Mouse (Mus musculus): ENCODE results near the gene Olfr159. TPM values are rescaled to one million over a fixed set of nuclear protein-coding genes. Genes with fewer than 3 reads are reported as not detected.

The Olfr159 gene
- polyA plus RNA-seq (2014; fragmentation: Illumina TruSeq; extraction: RNeasy Lipid Tissue Mini Kit (QIAGEN cat#74804)) = not detected

DNA sequence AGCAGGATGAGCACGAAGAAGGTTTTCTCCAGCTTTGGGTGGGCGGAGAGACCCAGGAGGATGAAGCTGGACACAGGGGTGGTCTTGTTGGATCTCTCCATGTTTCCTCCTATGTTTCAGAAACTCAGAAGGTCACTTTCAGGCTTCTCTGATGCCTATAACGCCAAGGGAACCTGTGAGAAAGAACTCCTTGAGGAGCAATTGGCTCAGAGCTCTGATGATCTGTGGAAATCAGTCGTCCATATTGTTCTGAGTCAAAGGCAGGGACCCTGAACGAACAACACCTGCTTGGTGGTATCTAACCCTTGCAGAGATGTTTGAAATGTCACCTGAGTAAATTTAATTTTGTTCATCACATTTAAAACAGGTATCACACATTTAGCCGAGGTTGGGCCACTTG, at the start of gene Olfr159:
Gene Olfr159 (minus strand): TSS at position 101 of the 400 bp plus-strand sequence.

DNA sequence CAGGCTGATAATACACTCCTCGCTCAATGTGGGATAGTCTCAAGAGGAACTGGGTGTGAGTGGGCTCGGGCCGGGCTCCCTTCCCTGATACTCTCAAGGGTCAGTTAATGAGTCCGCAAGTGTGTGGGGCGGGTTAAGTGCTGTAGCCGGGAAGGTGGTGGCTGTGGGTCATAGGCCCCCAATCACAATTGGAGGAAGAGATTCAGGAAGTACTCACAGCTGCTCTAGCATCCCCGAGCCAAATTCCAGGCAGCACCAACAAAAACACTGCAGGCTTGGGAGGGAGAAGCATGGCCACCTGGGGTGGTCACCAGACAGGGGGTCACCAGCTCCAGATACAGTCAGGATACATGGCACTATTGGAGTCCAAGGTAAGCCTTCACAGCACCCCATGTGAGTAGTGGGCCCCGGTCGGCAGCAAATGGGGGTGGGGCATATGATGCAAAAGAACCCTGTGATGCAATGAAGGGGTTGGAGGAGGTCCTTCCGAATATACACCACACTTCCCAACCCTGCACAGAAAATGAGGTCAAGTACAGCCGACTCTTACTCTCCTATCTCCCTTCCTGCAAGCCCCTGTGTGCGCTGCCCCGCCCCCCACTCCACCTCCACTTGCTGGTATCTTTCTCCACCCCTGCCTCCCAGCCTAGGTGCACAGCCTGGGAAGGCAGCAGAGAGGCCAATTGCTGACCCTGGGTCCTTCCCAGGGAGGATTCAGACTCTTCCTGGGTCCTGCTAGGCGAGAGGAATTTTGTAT, 40.8 kb downstream of the Olfr159 start, which contains the start of gene Spaar:
Gene Spaar (plus strand): TSS at position 241 of the 757 bp plus-strand sequence.

DNA sequence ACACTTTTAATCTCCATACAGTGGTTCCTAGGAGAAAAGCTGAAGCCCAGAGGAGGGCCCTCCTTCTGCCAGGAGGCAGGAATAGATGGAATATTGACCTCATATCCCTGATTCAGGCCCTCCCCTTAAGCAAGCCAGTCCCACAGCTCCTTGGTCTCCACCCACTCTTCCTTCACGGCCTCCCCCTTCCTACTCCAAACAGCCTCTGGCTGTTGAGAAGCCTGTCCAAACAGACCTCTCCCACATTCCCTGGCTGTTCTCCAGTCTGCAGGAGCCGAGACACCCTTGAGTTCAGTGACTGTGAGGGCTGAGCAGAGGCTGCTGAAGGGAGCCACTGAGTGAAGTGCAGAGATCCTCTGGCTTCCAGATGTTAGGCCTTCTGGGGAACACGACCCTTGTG, 43.8 kb downstream of the Olfr159 start, which contains the start of gene Hrct1:
Gene Hrct1 (plus strand): TSS at position 194 of the 400 bp plus-strand sequence.

Other genes starting within 250 kb of the Olfr159 start
- gene Tpm2, start 247.2 kb downstream of the Olfr159 start, polyA plus RNA-seq (2014; fragmentation: Illumina TruSeq; extraction: RNeasy Lipid Tissue Mini Kit (QIAGEN cat#74804)) = 58.0 TPM
- gene Creb3, start 208.7 kb downstream of the Olfr159 start, polyA plus RNA-seq (2014; fragmentation: Illumina TruSeq; extraction: RNeasy Lipid Tissue Mini Kit (QIAGEN cat#74804)) = 10.5 TPM
- gene Tln1, start 208.3 kb downstream of the Olfr159 start, polyA plus RNA-seq (2014; fragmentation: Illumina TruSeq; extraction: RNeasy Lipid Tissue Mini Kit (QIAGEN cat#74804)) = 291 TPM
- gene Rgp1, start 192.3 kb downstream of the Olfr159 start, polyA plus RNA-seq (2014; fragmentation: Illumina TruSeq; extraction: RNeasy Lipid Tissue Mini Kit (QIAGEN cat#74804)) = 3.4 TPM
- 2.5 TPM for gene Gba2, start 192.1 kb downstream of the Olfr159 start, polyA plus RNA-seq (2014; fragmentation: Illumina TruSeq; extraction: RNeasy Lipid Tissue Mini Kit (QIAGEN cat#74804))
- gene Msmp, start 186.5 kb downstream of the Olfr159 start, polyA plus RNA-seq (2014; fragmentation: Illumina TruSeq; extraction: RNeasy Lipid Tissue Mini Kit (QIAGEN cat#74804)) = not detected
- 21.7 TPM for gene Npr2, start 139.1 kb downstream of the Olfr159 start, polyA plus RNA-seq (2014; fragmentation: Illumina TruSeq; extraction: RNeasy Lipid Tissue Mini Kit (QIAGEN cat#74804))
- gene Spag8, start 117.4 kb downstream of the Olfr159 start, polyA plus RNA-seq (2014; fragmentation: Illumina TruSeq; extraction: RNeasy Lipid Tissue Mini Kit (QIAGEN cat#74804)) = not detected
- 2.4 TPM for gene Hint2, start 114.5 kb downstream of the Olfr159 start, polyA plus RNA-seq (2014; fragmentation: Illumina TruSeq; extraction: RNeasy Lipid Tissue Mini Kit (QIAGEN cat#74804))
- gene Tmem8b, start 102.0 kb downstream of the Olfr159 start, polyA plus RNA-seq (2014; fragmentation: Illumina TruSeq; extraction: RNeasy Lipid Tissue Mini Kit (QIAGEN cat#74804)) = 5.4 TPM
- gene Fam221b, start 101.9 kb downstream of the Olfr159 start, polyA plus RNA-seq (2014; fragmentation: Illumina TruSeq; extraction: RNeasy Lipid Tissue Mini Kit (QIAGEN cat#74804)) = 0.14 TPM
- gene Olfr70, start 70.2 kb downstream of the Olfr159 start, polyA plus RNA-seq (2014; fragmentation: Illumina TruSeq; extraction: RNeasy Lipid Tissue Mini Kit (QIAGEN cat#74804)) = not detected
- gene Olfr71, start 60.8 kb downstream of the Olfr159 start, polyA plus RNA-seq (2014; fragmentation: Illumina TruSeq; extraction: RNeasy Lipid Tissue Mini Kit (QIAGEN cat#74804)) = not detected
- gene Hrct1, start 43.8 kb downstream of the Olfr159 start, polyA plus RNA-seq (2014; fragmentation: Illumina TruSeq; extraction: RNeasy Lipid Tissue Mini Kit (QIAGEN cat#74804)) = not detected
- 0.37 TPM for gene Spaar, start 41.0 kb downstream of the Olfr159 start, polyA plus RNA-seq (2014; fragmentation: Illumina TruSeq; extraction: RNeasy Lipid Tissue Mini Kit (QIAGEN cat#74804))
- not detected for gene Olfr156, start 52.9 kb upstream of the Olfr159 start, polyA plus RNA-seq (2014; fragmentation: Illumina TruSeq; extraction: RNeasy Lipid Tissue Mini Kit (QIAGEN cat#74804))
- not detected for gene Olfr157, start 69.2 kb upstream of the Olfr159 start, polyA plus RNA-seq (2014; fragmentation: Illumina TruSeq; extraction: RNeasy Lipid Tissue Mini Kit (QIAGEN cat#74804))
- gene Olfr155, start 80.6 kb upstream of the Olfr159 start, polyA plus RNA-seq (2014; fragmentation: Illumina TruSeq; extraction: RNeasy Lipid Tissue Mini Kit (QIAGEN cat#74804)) = not detected
- gene Reck, start 104.5 kb upstream of the Olfr159 start, polyA plus RNA-seq (2014; fragmentation: Illumina TruSeq; extraction: RNeasy Lipid Tissue Mini Kit (QIAGEN cat#74804)) = 33.6 TPM
- gene Glipr2, start 186.4 kb upstream of the Olfr159 start, polyA plus RNA-seq (2014; fragmentation: Illumina TruSeq; extraction: RNeasy Lipid Tissue Mini Kit (QIAGEN cat#74804)) = 22.4 TPM
- not detected for gene Ccin, start 212.5 kb upstream of the Olfr159 start, polyA plus RNA-seq (2014; fragmentation: Illumina TruSeq; extraction: RNeasy Lipid Tissue Mini Kit (QIAGEN cat#74804))
- 95.6 TPM for gene Clta, start 233.4 kb upstream of the Olfr159 start, polyA plus RNA-seq (2014; fragmentation: Illumina TruSeq; extraction: RNeasy Lipid Tissue Mini Kit (QIAGEN cat#74804))